Mouse (Mus musculus) midbrain, embryonic 11.5 days (tissue): ENCODE results near the gene Baiap2l1. TPM values are rescaled to one million over a fixed set of nuclear protein-coding genes. Genes with fewer than 3 reads are reported as not detected.

ENCODE experiments used
- ATAC-seq: fragments of 200-750 bp; cut with Nextera tagmentation; 2 replicates; pipeline ENCODE4 v1.8.0; 2017; ENCODE audit warnings: moderate TSS enrichment, moderate library complexity; ENCODE audit not compliant: low FRiP score
- DNase-seq: peaks from one replicate; pipeline ENCODE4 v3.0.0; 2015; ENCODE audit warnings: low spot score; ENCODE audit errors: missing footprints
- H3K27ac ChIP-seq: fragments of 300-500 bp; sonication (generic); 2 replicates; pipeline ENCODE4 v1.5.1; 2014; ENCODE audit warnings: low read depth, low read length
- H3K27me3 ChIP-seq: fragments of 300-500 bp; sonication (generic); 2 replicates; pipeline ENCODE4 v1.6.1; 2014; ENCODE audit warnings: mild to moderate bottlenecking, low read length, moderate library complexity, mixed read lengths; ENCODE audit not compliant: control insufficient read depth, insufficient read depth
- H3K36me3 ChIP-seq: fragments of 300-500 bp; sonication (generic); 2 replicates; pipeline ENCODE4 v1.6.1; 2014; ENCODE audit warnings: mild to moderate bottlenecking, low read length, moderate library complexity, mixed read lengths; ENCODE audit not compliant: control insufficient read depth, insufficient read depth
- H3K4me1 ChIP-seq: fragments of 300-500 bp; sonication (generic); 2 replicates; pipeline ENCODE4 v1.6.1; 2014; ENCODE audit warnings: low read length; ENCODE audit not compliant: control insufficient read depth, insufficient read depth
- H3K4me2 ChIP-seq: fragments of 300-500 bp; sonication (generic); 2 replicates; pipeline ENCODE4 v1.6.1; 2014; ENCODE audit warnings: mild to moderate bottlenecking, moderate library complexity
- H3K4me3 ChIP-seq: fragments of 300-500 bp; sonication (generic); 2 replicates; pipeline ENCODE4 v1.5.1; 2014; ENCODE audit warnings: low read depth, low read length
- H3K9ac ChIP-seq: fragments of 300-500 bp; sonication (generic); 2 replicates; pipeline ENCODE4 v1.6.1; 2014; ENCODE audit warnings: low read length
- H3K9me3 ChIP-seq: fragments of 300-500 bp; sonication (generic); 2 replicates; pipeline ENCODE4 v1.6.1; 2016; ENCODE audit warnings: low read length; ENCODE audit not compliant: control insufficient read depth
- WGBS: fragments of 180-500 bp; shearing (Covaris S2); extraction: QIAGEN DNeasy Blood & Tissue Kit; methylation state at CpG from one replicate; pipeline ENCODE4 v1.1.7; 2014; 5-methylcytosine and 5-hydroxymethylcytosine counted together
- polyA plus RNA-seq: library from polyadenylated mRNA; unstranded; fragments of >200 nt; fragmentation: Nextera tagmentation; extraction: Ambion mirVana; gene quantifications from 2 replicates; pipeline ENCODE4 v1.2.1, GENCODE M21; 2014

Baiap2l1 gene
- polyA plus RNA-seq, 1 experiment from 2014 or later, result 2.4 TPM

- Histone ChIP-seq H3K4me3 (no peak overlapping the region), H3K4me1 (peaks cover 31% of the 10 kb centered on the region)
- ATAC-seq, result no peak
Measured at GRCm38 (mm10) chr5:144259228-144259627, 98.7 kb downstream of the Baiap2l1 start.

GRCm38 (mm10) chr5:144258687-144259086, 99.2 kb downstream of the Baiap2l1 start:
- no peak for DNase-seq
- Histone ChIP-seq H3K36me3 (peaks cover 3% of the 10 kb centered on the region; the same call in 1 of the 2 replicates), H3K4me2 (peak overlapping the region; percentile 87), H3K4me3 (no peak overlapping the region), H3K27ac (no peak overlapping the region), H3K4me1 (peaks cover 31% of the 10 kb centered on the region), H3K27me3 (no peaks in the 10 kb centered on the region), H3K9me3 (no peaks in the 10 kb centered on the region), H3K9ac (peak overlapping the region; percentile 10; the same call in 1 of the 2 replicates)
- WGBS, result 16% methylated on average over 2 of the region's 2 CpGs
- ATAC-seq, result no peak

More at GRCm38 (mm10) chr5:144259228-144259627, 98.7 kb downstream of the Baiap2l1 start:
- Histone ChIP-seq H3K4me2 (no peak overlapping the region), H3K27me3 (no peaks in the 10 kb centered on the region), H3K27ac (no peak overlapping the region), H3K9ac (no peak overlapping the region), H3K36me3 (peaks cover 3% of the 10 kb centered on the region; the same call in 1 of the 2 replicates), H3K9me3 (no peaks in the 10 kb centered on the region)
- 63% methylated on average over 6 of the region's 6 CpGs for WGBS
- DNase-seq, result no peak

- Histone ChIP-seq H3K4me1 (peaks cover 31% of the 10 kb centered on the region), H3K27me3 (no peaks in the 10 kb centered on the region), H3K4me3 (peak overlapping the region; percentile 99; the same call in 1 of the 2 replicates), H3K9me3 (no peaks in the 10 kb centered on the region), H3K9ac (peak overlapping the region; percentile 93; the same call in 1 of the 2 replicates), H3K27ac (no peak overlapping the region), H3K4me2 (peak overlapping the region; percentile 87), H3K36me3 (peaks cover 3% of the 10 kb centered on the region; the same call in 1 of the 2 replicates)
- 41% methylated on average over 14 of the region's 14 CpGs for WGBS
- ATAC-seq (no peak), DNase-seq (no peak)
Measured at GRCm38 (mm10) chr5:144258131-144258611, 99.7 kb downstream of the Baiap2l1 start.

GRCm38 (mm10) chr5:144257451-144258110, 100.3 kb downstream of the Baiap2l1 start:
- no peak for ATAC-seq
- DNase-seq, result no peak
- H3K4me3 ChIP-seq, result peak overlapping the region; percentile 99
- no peaks in the 10 kb centered on the region for H3K27me3 ChIP-seq
- peak overlapping the region; percentile 87 for H3K4me2 ChIP-seq
- WGBS, result 72% methylated on average over 3 of the region's 3 CpGs
- H3K27ac ChIP-seq, result no peak overlapping the region
- H3K36me3 ChIP-seq, result peaks cover 3% of the 10 kb centered on the region; the same call in 1 of the 2 replicates
- no peaks in the 10 kb centered on the region for H3K9me3 ChIP-seq
- H3K9ac ChIP-seq, result peak overlapping the region; percentile 93
- peaks cover 31% of the 10 kb centered on the region for H3K4me1 ChIP-seq

GRCm38 (mm10) chr5:144256888-144257287, 101.0 kb downstream of the Baiap2l1 start:
- no peak for ATAC-seq
- H3K9ac ChIP-seq, result peak overlapping the region; percentile 93
- H3K9me3 ChIP-seq, result no peaks in the 10 kb centered on the region
- peaks cover 3% of the 10 kb centered on the region; the same call in 1 of the 2 replicates for H3K36me3 ChIP-seq
- DNase-seq, result no peak
- WGBS, result 27% methylated on average over 1 of the region's 1 CpGs
- peaks cover 31% of the 10 kb centered on the region for H3K4me1 ChIP-seq
- peak overlapping the region; percentile 99 for H3K4me3 ChIP-seq
- H3K27me3 ChIP-seq, result no peaks in the 10 kb centered on the region
- peak overlapping the region; percentile 80; the same call in 1 of the 2 replicates for H3K27ac ChIP-seq
- peak overlapping the region; percentile 87 for H3K4me2 ChIP-seq

DNA sequence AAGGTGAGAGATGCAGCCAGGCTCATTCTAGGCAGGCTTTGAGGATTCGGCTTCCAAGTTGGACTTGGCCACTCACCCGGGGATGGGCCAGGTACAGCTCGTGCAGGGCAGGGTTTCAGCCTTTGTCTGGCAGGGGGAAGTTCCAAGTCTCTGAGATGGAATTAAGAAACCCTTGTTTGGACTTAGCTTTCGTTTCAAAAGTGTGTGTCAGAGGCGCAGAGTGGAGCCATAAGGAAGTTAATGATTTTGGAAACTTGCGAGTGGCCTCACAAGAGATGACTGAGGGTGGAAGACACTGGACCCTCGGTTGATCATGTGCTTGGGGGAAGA, 101.4 kb downstream of the Baiap2l1 start:
- H3K4me3 ChIP-seq, result peak overlapping the region; percentile 99
- no peak for DNase-seq
- peak overlapping the region; percentile 80; the same call in 1 of the 2 replicates for H3K27ac ChIP-seq
- H3K36me3 ChIP-seq, result peaks cover 3% of the 10 kb centered on the region; the same call in 1 of the 2 replicates
- 16% methylated on average over 7 of the region's 7 CpGs for WGBS
- peak overlapping the region; percentile 93 for H3K9ac ChIP-seq
- no peak for ATAC-seq
- peak overlapping the region; percentile 87 for H3K4me2 ChIP-seq
- H3K9me3 ChIP-seq, result no peaks in the 10 kb centered on the region
- peaks cover 31% of the 10 kb centered on the region for H3K4me1 ChIP-seq
- no peaks in the 10 kb centered on the region for H3K27me3 ChIP-seq

GRCm38 (mm10) chr5:144255632-144256540, 102.0 kb downstream of the Baiap2l1 start:
- DNase-seq (peak; percentile 96), ATAC-seq (peak; percentile 76)
- Histone ChIP-seq H3K4me2 (peak overlapping the region; percentile 87), H3K36me3 (peaks cover 3% of the 10 kb centered on the region; the same call in 1 of the 2 replicates), H3K27ac (peak overlapping the region; percentile 80), H3K4me3 (peak overlapping the region; percentile 99), H3K9me3 (no peaks in the 10 kb centered on the region), H3K27me3 (no peaks in the 10 kb centered on the region), H3K4me1 (peaks cover 31% of the 10 kb centered on the region), H3K9ac (peak overlapping the region; percentile 93)
- 0% methylated on average over 39 of the region's 40 CpGs for WGBS

DNA sequence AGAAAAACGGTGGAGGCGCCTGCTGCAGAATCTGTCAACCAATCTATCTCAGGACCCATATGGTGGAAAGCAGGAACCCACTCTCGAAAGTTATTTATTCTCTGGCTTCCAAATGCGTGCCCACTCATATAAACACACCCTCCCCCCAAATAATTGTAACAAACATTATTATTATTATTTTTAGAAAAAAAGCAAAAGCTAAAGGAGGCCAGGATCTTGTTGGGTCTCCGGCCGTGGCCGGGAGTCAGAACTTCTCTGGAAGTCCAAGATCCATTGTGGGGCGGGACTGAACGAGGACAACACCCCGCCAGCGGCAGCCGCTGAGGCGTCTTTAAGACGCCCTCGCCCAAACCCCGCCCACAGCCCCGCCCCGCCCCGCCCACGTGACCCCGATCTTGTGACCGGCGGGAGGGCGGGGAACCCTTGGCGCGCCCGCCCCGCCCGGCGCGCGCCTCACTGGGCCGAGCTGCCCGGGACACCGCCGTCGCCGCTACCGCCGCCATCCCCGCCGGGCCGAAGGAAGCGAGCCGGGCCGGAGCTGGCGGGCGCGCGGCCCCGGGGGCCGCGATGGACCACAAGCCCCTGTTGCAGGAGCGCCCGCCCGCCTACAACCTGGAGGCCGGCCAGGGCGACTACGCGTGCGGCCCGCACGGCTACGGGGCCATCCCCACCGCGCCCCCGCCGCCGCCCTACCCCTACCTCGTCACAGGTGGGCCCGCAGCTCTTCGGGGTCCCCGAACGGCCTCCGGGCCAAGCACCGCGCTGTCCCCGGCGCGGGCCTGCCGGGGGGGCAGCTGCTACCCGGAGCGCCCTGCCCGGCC, 102.9 kb downstream of the Baiap2l1 start:
- peak overlapping the region; percentile 99 for H3K4me3 ChIP-seq
- peak overlapping the region; percentile 87 for H3K4me2 ChIP-seq
- H3K27ac ChIP-seq, result peak overlapping the region; percentile 80
- H3K27me3 ChIP-seq, result no peaks in the 10 kb centered on the region
- ATAC-seq, result peak; percentile 84
- H3K36me3 ChIP-seq, result peaks cover 3% of the 10 kb centered on the region; the same call in 1 of the 2 replicates
- H3K4me1 ChIP-seq, result peaks cover 31% of the 10 kb centered on the region
- under 1% methylated on average over 78 of the region's 84 CpGs for WGBS
- H3K9me3 ChIP-seq, result peaks cover 2% of the 10 kb centered on the region; the same call in 1 of the 2 replicates
- peak; percentile 99 for DNase-seq
- H3K9ac ChIP-seq, result peak overlapping the region; percentile 93
